Mouse (Mus musculus) CH12.LX (cell line): ENCODE results near the gene Olfr479. TPM values are rescaled to one million over a fixed set of nuclear protein-coding genes. Genes with fewer than 3 reads are reported as not detected.
"Not testable (repeated sequence)": the region's sequence is repeated elsewhere in the genome, so short reads cannot be mapped to it uniquely, and the experiment has no call there.

Source experiments
- DNase-seq: peaks from one replicate; pipeline ENCODE4 v3.0.0-alpha.2; 2013; ENCODE audit errors: extremely low read depth
- H3K27ac ChIP-seq: 2 replicates; pipeline ENCODE4 v1.5.1; 2012; ENCODE audit warnings: low read depth, mild to moderate bottlenecking, control low read depth, moderate library complexity; ENCODE audit not compliant: insufficient read depth
- H3K27me3 ChIP-seq: replicated peaks from 2 replicates; pipeline ENCODE3; 2012; ENCODE audit warnings: inconsistent platforms
- H3K36me3 ChIP-seq, 2 experiments: replicated peaks in 1 of 2; 2 replicates each; pipeline versions ENCODE3 to v1.6.1; 2012; ENCODE audit warnings: inconsistent platforms in 1 of 2, low read length in 1 of 2, mild to moderate bottlenecking in 1 of 2, mixed read lengths in 1 of 2, moderate library complexity in 1 of 2; ENCODE audit not compliant: control insufficient read depth in 1 of 2, insufficient read depth in 1 of 2
- H3K4me1 ChIP-seq, 2 experiments: 2 replicates each; pipeline ENCODE4 v1.6.1; 2012; ENCODE audit warnings: inconsistent platforms in 1 of 2, moderate library complexity in 1 of 2; ENCODE audit not compliant: insufficient read depth in 2 of 2, control insufficient read depth in 1 of 2
- H3K4me2 ChIP-seq: 2 replicates; pipeline ENCODE4 v1.6.1; 2012; ENCODE audit warnings: low read depth, mild to moderate bottlenecking, control low read depth; ENCODE audit not compliant: poor library complexity, insufficient read depth, severe bottlenecking
- H3K4me3 ChIP-seq, 3 experiments: fragments of 150-350 bp in 1 of 3; sonication (generic) in 1 of 3; replicated peaks in 1 of 3; 2 replicates each; pipeline versions ENCODE3 to v1.5.1; 2011 to 2012; ENCODE audit warnings: low read depth in 2 of 3, low read length in 2 of 3, mild to moderate bottlenecking in 2 of 3, moderate library complexity in 2 of 3, control low read depth in 1 of 3, improper control_type of control experiment in 1 of 3, inconsistent platforms in 1 of 3, mixed read lengths in 1 of 3; ENCODE audit not compliant: poor library complexity in 1 of 3
- H3K79me2 ChIP-seq: replicated peaks from 2 replicates; pipeline ENCODE4 v1.6.1; 2012; ENCODE audit warnings: mild to moderate bottlenecking, moderate library complexity; ENCODE audit not compliant: control insufficient read depth, poor library complexity, insufficient read depth, severe bottlenecking; ENCODE audit errors: extremely low read depth
- H3K9ac ChIP-seq: 2 replicates; pipeline ENCODE4 v1.6.1; 2012; ENCODE audit warnings: low read depth, mild to moderate bottlenecking, control low read depth, moderate library complexity; ENCODE audit not compliant: insufficient read depth
- H3K9me3 ChIP-seq: replicated peaks from 2 replicates; pipeline ENCODE3; 2012; ENCODE audit warnings: low read length, inconsistent platforms, mixed read lengths
- BHLHE40 ChIP-seq: IDR thresholded peaks from 2 replicates; pipeline ENCODE4 v1.6.1; 2011; ENCODE audit warnings: mild to moderate bottlenecking, low read depth, low read length, improper control_type of control experiment
- CHD1 ChIP-seq: IDR thresholded peaks from 2 replicates; pipeline ENCODE4 v1.6.1; 2012; ENCODE audit warnings: low read depth, low read length, improper control_type of control experiment, inconsistent platforms
- CTCF ChIP-seq, 2 experiments: IDR thresholded peaks in 1 of 2; conservative IDR thresholded peaks in 1 of 2; 2 replicates each; pipeline ENCODE4 v1.5.1; 2011 to 2012; ENCODE audit warnings: low read depth in 2 of 2, low read length in 2 of 2, improper control_type of control experiment in 1 of 2, inconsistent platforms in 1 of 2, mild to moderate bottlenecking in 1 of 2, moderate library complexity in 1 of 2
- E2F4 ChIP-seq: IDR thresholded peaks from 2 replicates; pipeline ENCODE4 v1.6.1; 2011; ENCODE audit warnings: low read depth, low read length, improper control_type of control experiment; ENCODE audit not compliant: insufficient replicate concordance
- EP300 ChIP-seq: IDR thresholded peaks from 2 replicates; pipeline ENCODE4 v1.6.1; 2011; ENCODE audit warnings: low read length, improper control_type of control experiment
- ETS1 ChIP-seq: conservative IDR thresholded peaks from 2 replicates; pipeline ENCODE4 v1.6.1; 2012; ENCODE audit warnings: low read depth, mild to moderate bottlenecking, inconsistent platforms, low read length, improper control_type of control experiment, moderate library complexity
- HCFC1 ChIP-seq: IDR thresholded peaks from 2 replicates; pipeline ENCODE4 v1.6.1; 2012; ENCODE audit warnings: low read depth, mild to moderate bottlenecking, inconsistent platforms, low read length, improper control_type of control experiment
- MAFK ChIP-seq: IDR thresholded peaks from 2 replicates; pipeline ENCODE4 v1.6.1; 2011; ENCODE audit warnings: low read length, improper control_type of control experiment; ENCODE audit not compliant: insufficient replicate concordance
- MAX ChIP-seq: IDR thresholded peaks from 2 replicates; pipeline ENCODE4 v1.6.1; 2011; ENCODE audit warnings: low read length, improper control_type of control experiment
- MYC ChIP-seq: IDR thresholded peaks from 2 replicates; pipeline ENCODE4 v1.6.1; 2011; ENCODE audit warnings: low read depth, mild to moderate bottlenecking, improper control_type of control experiment, low read length
- NRF1 ChIP-seq: IDR thresholded peaks from 2 replicates; pipeline ENCODE4 v1.6.1; 2014; ENCODE audit warnings: low read depth, mild to moderate bottlenecking, inconsistent platforms, low read length, improper control_type of control experiment, moderate library complexity
- RAD21 ChIP-seq: IDR thresholded peaks from 2 replicates; pipeline ENCODE4 v1.6.1; 2011; ENCODE audit warnings: low read depth, mild to moderate bottlenecking, low read length, improper control_type of control experiment, moderate library complexity
- SMC3 ChIP-seq: IDR thresholded peaks from 2 replicates; pipeline ENCODE4 v1.6.1; 2011; ENCODE audit warnings: low read depth, low read length, improper control_type of control experiment
- TCF12 ChIP-seq: IDR thresholded peaks from 2 replicates; pipeline ENCODE4 v1.6.1; 2014; ENCODE audit warnings: low read depth, mild to moderate bottlenecking, inconsistent platforms, low read length, improper control_type of control experiment
- UBTF ChIP-seq: IDR thresholded peaks from 2 replicates; pipeline ENCODE4 v1.6.1; 2012; ENCODE audit warnings: low read depth, mild to moderate bottlenecking, inconsistent platforms, low read length, improper control_type of control experiment, moderate library complexity
- ZC3H11A ChIP-seq: IDR thresholded peaks from 2 replicates; pipeline ENCODE4 v1.6.1; 2012; ENCODE audit warnings: low read depth, mild to moderate bottlenecking, inconsistent platforms, low read length, improper control_type of control experiment
- dilution Hi-C: fragments of 300-500 bp; cut with MboI; formaldehyde crosslinking; loops from 2 replicates; pipeline ENCODE4 v1.14.3; 2020; ENCODE audit warnings: low sequenced_read_pairs; ENCODE audit not compliant: extremely low pct_unique_long_range_greater_than_20kb, extremely low pct_ligation_motif_present
- in situ Hi-C: fragments of 300-500 bp; cut with MboI; formaldehyde crosslinking; loops from 3 replicates; pipeline ENCODE4 v1.14.3; 2019; ENCODE audit warnings: low sequenced_read_pairs, low pct_ligation_motif_present, low pct_unique_long_range_greater_than_20kb, mixed read lengths
- polyA plus RNA-seq: library from polyadenylated mRNA; unstranded; fragments of >175 nt; gene quantifications from 2 replicates; pipeline ENCODE4 v1.2.1, GENCODE M21; 2012; ENCODE audit warnings: low read depth; ENCODE audit not compliant: insufficient read length
- total RNA-seq, 2 experiments: library from RNA; depleted of rRNA; stranded (reverse); fragments of 300-350 nt in 1 of 2; fragments of >200 nt in 1 of 2; gene quantifications; 2 replicates each; pipeline ENCODE4 v1.2.3; 2012 to 2014

Olfr479 gene
- total RNA-seq (2012; rRNA removed) (not detected in 2 replicates), total RNA-seq (2014; rRNA removed) (not detected in 2 replicates), polyA plus RNA-seq (not detected in 2 replicates)

DNA sequence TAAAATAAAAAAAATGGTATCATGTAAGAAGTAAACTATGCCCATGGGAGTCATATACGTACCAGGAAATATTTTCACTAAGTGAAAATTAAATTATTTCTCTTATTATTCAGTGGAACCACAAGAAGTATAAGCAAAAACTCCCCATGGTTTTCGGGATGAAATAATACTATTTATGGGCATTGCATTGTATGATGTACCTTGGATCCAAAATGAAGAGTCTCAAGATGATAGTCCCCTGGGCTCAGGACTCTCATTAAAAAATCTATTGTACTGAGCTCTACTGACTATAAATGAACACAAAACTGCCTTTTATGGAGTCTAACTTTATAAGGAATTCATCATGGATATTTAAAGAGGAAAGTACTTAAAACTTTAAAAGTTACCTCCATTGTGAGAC lies at the start of gene Olfr479:
Gene Olfr479, plus strand, starts transcription at position 301 of the 400 bp plus-strand sequence.
- Histone ChIP-seq H3K4me3 (no peak within 1 kb of the TSS), H3K36me3 (no peaks in the 10 kb centered on the region), H3K79me2 (no peaks in the 10 kb centered on the region), H3K9me3 (no peaks in the 10 kb centered on the region), H3K9ac (no peak within 1 kb of the TSS), H3K4me1 (no peaks in the 10 kb centered on the region), H3K27me3 (peaks cover 9% of the 10 kb centered on the region), H3K27ac (no peak within 1 kb of the TSS), H3K4me2 (no peak within 1 kb of the TSS)
- DNase-seq, result no peak
- dilution Hi-C loops, result no loop called here
- TF ChIP-seq EP300 (no peak), CTCF (conservative IDR thresholded peaks at IDR 0.05 in 1 of 2, IDR thresholded peaks at IDR 0.05 in 1 of 2; ENCODE audit: low read depth in 2 of 2, low read length in 2 of 2) (no peak), SMC3 (no peak), ETS1 (no peak), E2F4 (no peak), ZC3H11A (no peak)
- in situ Hi-C loops, result no loop called here

DNA sequence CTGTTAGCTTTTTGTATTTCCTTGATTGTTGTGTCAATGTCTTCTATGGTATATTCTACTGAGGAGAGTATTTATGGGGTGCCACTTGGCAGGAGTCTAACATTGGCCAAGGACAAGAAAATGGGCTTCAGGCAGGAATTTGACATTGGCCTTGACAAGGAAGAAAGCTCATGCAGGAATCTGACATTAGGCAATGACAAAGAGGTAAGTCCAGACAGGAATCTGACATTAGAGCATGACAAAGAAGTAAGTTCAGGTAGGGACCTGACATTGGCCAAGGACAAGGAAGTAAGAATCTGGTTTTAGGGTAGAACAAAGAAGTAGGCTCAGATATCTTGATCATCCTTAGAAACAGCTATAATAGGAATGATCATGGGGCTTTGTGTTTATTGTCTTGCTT lies 36.2 kb upstream of the Olfr479 start:
- H3K4me1 ChIP-seq, H3K27me3 ChIP-seq, H3K4me2 ChIP-seq, H3K79me2 ChIP-seq, H3K27ac ChIP-seq, H3K9ac ChIP-seq, H3K9me3 ChIP-seq, H3K36me3 ChIP-seq, DNase-seq, in situ Hi-C loops, dilution Hi-C loops, H3K4me3 ChIP-seq: not testable (repeated sequence)

DNA sequence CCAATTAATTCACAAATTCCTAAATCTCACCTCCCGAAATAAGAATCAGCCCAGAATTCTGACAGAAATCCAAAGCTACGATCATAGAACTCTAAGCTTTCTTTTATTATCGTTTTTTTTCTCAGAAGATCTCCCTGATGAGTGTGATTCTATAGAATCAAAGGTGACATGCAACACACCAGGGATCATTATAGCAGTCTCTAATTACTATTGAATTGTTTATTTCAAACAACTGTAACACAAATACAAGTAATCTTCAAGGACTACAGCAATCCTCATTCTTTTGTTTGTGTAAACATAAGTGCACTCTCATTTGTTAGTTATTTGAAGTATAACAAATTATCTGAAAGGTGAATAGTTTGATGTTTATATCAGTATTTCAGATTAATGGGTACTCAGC lies 16.6 kb upstream of the Olfr479 start, which contains the start of gene Olfr478:
Gene Olfr478, minus strand, starts transcription at position 101 of the 400 bp plus-strand sequence.
- H3K4me3 ChIP-seq, result no peak within 1 kb of the TSS
- no peaks in the 10 kb centered on the region for H3K4me1 ChIP-seq
- no peaks in the 10 kb centered on the region for H3K36me3 ChIP-seq
- DNase-seq, result no peak
- H3K4me2 ChIP-seq, result no peak within 1 kb of the TSS
- H3K27ac ChIP-seq, result no peak within 1 kb of the TSS
- peaks cover 26% of the 10 kb centered on the region for H3K27me3 ChIP-seq
- no peaks in the 10 kb centered on the region for H3K79me2 ChIP-seq
- dilution Hi-C loops (no loop called here), in situ Hi-C loops (no loop called here)
- no peaks in the 10 kb centered on the region for H3K9me3 ChIP-seq
- TF ChIP-seq UBTF (no peak), RAD21 (no peak), CHD1 (no peak), SMC3 (no peak), HCFC1 (no peak), BHLHE40 (no peak), NRF1 (no peak), MYC (no peak), MAX (no peak), TCF12 (no peak), MAFK (no peak)
- H3K9ac ChIP-seq, result no peak within 1 kb of the TSS
